Mouse (Mus musculus) MEL (cell line): ENCODE measurements around the gene Tulp4. TPM values are rescaled to one million over a fixed set of nuclear protein-coding genes. Genes with fewer than 3 reads are reported as not detected.

Experiments used
- DNase-seq: peaks from one replicate; pipeline ENCODE4 v3.0.0; 2011; ENCODE audit warnings: low read depth, low spot score
- H3K27ac ChIP-seq: 2 replicates; pipeline ENCODE4 v1.5.1; 2012; ENCODE audit warnings: low read depth, mild to moderate bottlenecking, control low read depth, low read length, moderate library complexity; ENCODE audit not compliant: control insufficient read depth
- H3K27me3 ChIP-seq, 2 experiments: fragments of 150-350 bp in 1 of 2; sonication (generic) in 1 of 2; 2 replicates each; pipeline ENCODE4 v1.6.1; 2012; ENCODE audit warnings: low read length in 2 of 2, mild to moderate bottlenecking in 2 of 2, improper control_type of control experiment in 1 of 2, moderate library complexity in 1 of 2; ENCODE audit not compliant: insufficient read depth in 2 of 2, control insufficient read depth in 1 of 2
- H3K36me3 ChIP-seq, 2 experiments: 2 replicates each; pipeline ENCODE4 v1.6.1; 2012 to 2014; ENCODE audit warnings: low read length in 2 of 2, improper control_type of control experiment in 1 of 2, inconsistent platforms in 1 of 2, mild to moderate bottlenecking in 1 of 2; ENCODE audit not compliant: insufficient read depth in 2 of 2, control insufficient read depth in 1 of 2
- H3K4me1 ChIP-seq, 2 experiments: fragments of 150-350 bp in 1 of 2; sonication (generic) in 1 of 2; 2 replicates each; pipeline ENCODE4 v1.6.1; 2012; ENCODE audit warnings: low read length in 2 of 2, improper control_type of control experiment in 1 of 2, mild to moderate bottlenecking in 1 of 2; ENCODE audit not compliant: insufficient read depth in 2 of 2, control insufficient read depth in 1 of 2
- H3K4me3 ChIP-seq, 2 experiments: fragments of 150-350 bp in 1 of 2; sonication (generic) in 1 of 2; 2 replicates each; pipeline ENCODE4 v1.5.1; 2012; ENCODE audit warnings: low read depth in 2 of 2, low read length in 2 of 2, mild to moderate bottlenecking in 2 of 2, moderate library complexity in 2 of 2, control low read depth in 1 of 2, improper control_type of control experiment in 1 of 2; ENCODE audit not compliant: control insufficient read depth in 1 of 2, insufficient read depth in 1 of 2
- H3K79me2 ChIP-seq: 2 replicates; pipeline ENCODE4 v1.6.1; 2012; ENCODE audit warnings: mild to moderate bottlenecking, low read length, moderate library complexity; ENCODE audit not compliant: control insufficient read depth, poor library complexity, insufficient read depth
- H3K9ac ChIP-seq: 2 replicates; pipeline ENCODE4 v1.6.1; 2012; ENCODE audit warnings: low read depth, mild to moderate bottlenecking, control low read depth, low read length, moderate library complexity; ENCODE audit not compliant: control insufficient read depth, poor library complexity, severe bottlenecking
- H3K9me3 ChIP-seq: fragments of 150-350 bp; sonication (generic); replicated peaks from 2 replicates; pipeline ENCODE4 v1.6.1; 2012; ENCODE audit warnings: mild to moderate bottlenecking, low read length, improper control_type of control experiment, moderate library complexity; ENCODE audit not compliant: insufficient read depth
- CHD1 ChIP-seq: IDR thresholded peaks from 2 replicates; pipeline ENCODE4 v1.6.1; 2012; ENCODE audit warnings: low read depth, mild to moderate bottlenecking, inconsistent platforms, low read length, improper control_type of control experiment
- E2F4 ChIP-seq: IDR thresholded peaks from 2 replicates; pipeline ENCODE4 v1.6.1; 2011; ENCODE audit warnings: low read depth, low read length, improper control_type of control experiment, borderline replicate concordance
- EP300 ChIP-seq, 2 experiments: IDR thresholded peaks; 2 replicates each; pipeline ENCODE4 v1.6.1; 2011; ENCODE audit warnings: improper control_type of control experiment in 2 of 2, low read length in 2 of 2, low read depth in 1 of 2, mild to moderate bottlenecking in 1 of 2
- MEF2A ChIP-seq: IDR thresholded peaks from 2 replicates; pipeline ENCODE4 v1.6.1; 2014; ENCODE audit warnings: low read depth, mild to moderate bottlenecking, inconsistent platforms, low read length, improper control_type of control experiment; ENCODE audit not compliant: poor library complexity, insufficient replicate concordance, severe bottlenecking; ENCODE audit errors: extremely low read depth
- MYB ChIP-seq: IDR thresholded peaks from 2 replicates; pipeline ENCODE4 v1.6.1; 2011; ENCODE audit warnings: mild to moderate bottlenecking, low read depth, low read length, improper control_type of control experiment
- NELFE ChIP-seq: IDR thresholded peaks from 2 replicates; pipeline ENCODE4 v1.6.1; 2011; ENCODE audit warnings: low read depth, low read length, improper control_type of control experiment
- TAL1 ChIP-seq: IDR thresholded peaks from 2 replicates; pipeline ENCODE4 v1.6.1; 2012; ENCODE audit warnings: mild to moderate bottlenecking, inconsistent platforms, low read length, moderate library complexity, mixed read lengths
- ZC3H11A ChIP-seq: IDR thresholded peaks from 2 replicates; pipeline ENCODE4 v1.6.1; 2012; ENCODE audit warnings: low read depth, mild to moderate bottlenecking, inconsistent platforms, low read length, improper control_type of control experiment
- ZKSCAN1 ChIP-seq: IDR thresholded peaks from 2 replicates; pipeline ENCODE4 v1.6.1; 2012; ENCODE audit warnings: low read depth, mild to moderate bottlenecking, inconsistent platforms, low read length, improper control_type of control experiment, moderate library complexity
- ZMIZ1 ChIP-seq: IDR thresholded peaks from 2 replicates; pipeline ENCODE4 v1.6.1; 2012; ENCODE audit warnings: low read depth, mild to moderate bottlenecking, inconsistent platforms, low read length, improper control_type of control experiment, moderate library complexity
- ZNF384 ChIP-seq: IDR thresholded peaks from 2 replicates; pipeline ENCODE4 v1.6.1; 2012; ENCODE audit warnings: low read depth, mild to moderate bottlenecking, inconsistent platforms, low read length, improper control_type of control experiment
- polyA plus RNA-seq, 2 experiments: library from polyadenylated mRNA; stranded (reverse) in 1 of 2; unstranded in 1 of 2; fragments of >175 nt in 1 of 2; fragments of >200 nt in 1 of 2; gene quantifications; 2 replicates each; pipeline versions ENCODE4 v1.2.1 to v1.2.4; 2012; ENCODE audit warnings: low replicate concordance in 2 of 2, low read depth in 1 of 2; ENCODE audit not compliant: insufficient read length in 2 of 2, insufficient read depth in 1 of 2, missing spikeins in 1 of 2
- total RNA-seq: library from RNA; depleted of rRNA; stranded (reverse); fragments of 300-350 nt; gene quantifications from 2 replicates; pipeline ENCODE4 v1.2.3, GENCODE M21; 2012

Gene Tulp4
- total and polyA plus RNA-seq, 3 experiments: 7.7 to 59.2 TPM; not detected in 1

GRCm38 (mm10) chr17:6079287-6080122 is 26.7 kb upstream of the Tulp4 start, which contains the start of the genes Serac1 and Gtf2h5 (continued):
- TF ChIP-seq ZKSCAN1: no peak
- TF ChIP-seq ZC3H11A: 0 out of 2 replicates have a peak, but pooled peaks have one; percentile 17
- TF ChIP-seq ZMIZ1: peak; percentile 47; the same call in 1 of the 2 replicates
- TF ChIP-seq ZNF384: no peak

DNA sequence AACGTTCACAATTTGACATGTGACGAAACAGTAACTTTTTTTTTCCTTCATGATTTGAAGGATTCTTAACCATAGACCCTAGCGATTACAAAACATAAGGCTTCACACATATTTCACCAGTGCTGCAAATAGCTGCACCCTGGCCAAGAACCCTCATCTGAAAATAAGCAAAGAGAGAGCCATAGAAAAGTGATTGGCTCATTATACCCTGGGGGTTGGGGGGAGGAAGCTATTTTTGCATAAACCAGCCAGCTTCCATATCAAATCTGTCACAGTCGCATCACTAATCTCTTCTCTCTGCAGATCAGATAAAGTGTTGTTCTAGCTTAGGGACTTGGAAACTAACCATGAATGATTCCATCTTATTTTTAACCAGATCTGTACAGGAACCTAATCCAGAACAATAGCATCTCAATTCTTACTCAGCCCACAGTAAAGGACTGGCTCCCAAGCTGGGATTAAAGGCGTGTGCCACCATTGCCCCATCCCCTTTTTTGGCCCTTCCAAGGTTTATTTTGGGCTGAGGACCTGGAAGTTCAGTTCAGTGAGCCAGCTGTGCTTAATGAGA is 22.8 kb upstream of the Tulp4 start:
- Histone ChIP-seq H3K27me3 (no peaks in the 10 kb centered on the region), H3K9ac (no peak overlapping the region), H3K79me2 (peaks cover 6% of the 10 kb centered on the region), H3K4me1 (peaks cover 0 to 4% of the 10 kb centered on the region in 2 experiments; a peak in 2 of 4 replicates), H3K36me3 (peaks cover 4 to 15% of the 10 kb centered on the region in 2 experiments), H3K9me3 (no peaks in the 10 kb centered on the region), H3K27ac (no peak overlapping the region), H3K4me3 (no peak overlapping the region)
- TF ChIP-seq EP300 (IDR thresholded peaks at IDR 0.05; ENCODE audit: low read depth in 1 of 2, low read length in 2 of 2) (no peak), ZMIZ1 (no peak), ZNF384 (no peak), NELFE (no peak), E2F4 (no peak), MYB (no peak), CHD1 (no peak), MEF2A (no peak)
- DNase-seq: no peak

GRCm38 (mm10) chr17:6091604-6092003 is 14.6 kb upstream of the Tulp4 start:
- Histone ChIP-seq H3K79me2 (no peaks in the 10 kb centered on the region), H3K4me1 (peaks cover 4 to 16% of the 10 kb centered on the region in 2 experiments; a peak in 3 of 4 replicates), H3K27me3 (no peaks in the 10 kb centered on the region), H3K4me3 (no peak overlapping the region), H3K27ac (no peak overlapping the region), H3K36me3 (peaks cover 0 to 13% of the 10 kb centered on the region in 2 experiments; a peak in 2 of 4 replicates), H3K9ac (no peak overlapping the region), H3K9me3 (no peaks in the 10 kb centered on the region)
- DNase-seq: no peak
- no peak for TF ChIP-seq TAL1
